Mouse (Mus musculus): ENCODE measurements around the gene Abcb11. TPM values are rescaled to one million over a fixed set of nuclear protein-coding genes. Genes with fewer than 3 reads are reported as not detected.
"Not testable (repeated sequence)": the region's sequence is repeated elsewhere in the genome, so short reads cannot be mapped to it uniquely, and the experiment has no call there.

The Abcb11 gene
- polyA plus RNA-seq, 1 experiment from 2014 or later = 0.11 TPM

- not testable (repeated sequence) for H3K27ac ChIP-seq (replicated peaks); H3K4me1 ChIP-seq; H3K4me2 ChIP-seq; H3K27me3 ChIP-seq (replicated peaks); ATAC-seq (ENCODE audit: extremely low read depth, insufficient number of reproducible peaks, low FRiP score, low TSS enrichment); H3K36me3 ChIP-seq; H3K9me3 ChIP-seq; H3K9ac ChIP-seq; H3K4me3 ChIP-seq
- WGBS = 81% methylated on average over 5 of the region's 6 CpGs
Measured at GRCm38 (mm10) chr2:69331523-69331922, 10.9 kb downstream of the Abcb11 start.

GRCm38 (mm10) chr2:69328509-69329163, 13.8 kb downstream of the Abcb11 start:
- no peaks in the 10 kb centered on the region for H3K27me3 ChIP-seq (replicated peaks)
- H3K27ac ChIP-seq (replicated peaks) = no peak overlapping the region
- H3K4me2 ChIP-seq = no peak overlapping the region
- H3K4me1 ChIP-seq = no peaks in the 10 kb centered on the region
- no peak overlapping the region for H3K4me3 ChIP-seq
- H3K9me3 ChIP-seq = no peaks in the 10 kb centered on the region
- H3K9ac ChIP-seq = no peak overlapping the region
- ATAC-seq (ENCODE audit: extremely low read depth, insufficient number of reproducible peaks, low FRiP score, low TSS enrichment) = no peak
- WGBS = 75% methylated on average over 5 of the region's 5 CpGs
- H3K36me3 ChIP-seq = no peaks in the 10 kb centered on the region

- H3K4me2 ChIP-seq = no peak overlapping the region
- H3K9ac ChIP-seq = no peak overlapping the region
- H3K27ac ChIP-seq (replicated peaks) = no peak overlapping the region
- H3K4me1 ChIP-seq = no peaks in the 10 kb centered on the region
- H3K27me3 ChIP-seq (replicated peaks) = no peaks in the 10 kb centered on the region
- H3K36me3 ChIP-seq = no peaks in the 10 kb centered on the region
- no peak for ATAC-seq (ENCODE audit: extremely low read depth, insufficient number of reproducible peaks, low FRiP score, low TSS enrichment)
- H3K4me3 ChIP-seq = no peak overlapping the region
- 72% methylated on average over 5 of the region's 5 CpGs for WGBS
- H3K9me3 ChIP-seq = no peaks in the 10 kb centered on the region
Measured at GRCm38 (mm10) chr2:69324881-69325660, 17.3 kb downstream of the Abcb11 start.

- Histone ChIP-seq H3K9me3 (no peaks in the 10 kb centered on the region), H3K36me3 (no peaks in the 10 kb centered on the region), H3K9ac (no peak overlapping the region), H3K4me3 (no peak overlapping the region), H3K27ac (replicated peaks) (no peak overlapping the region), H3K4me2 (no peak overlapping the region), H3K27me3 (replicated peaks) (no peaks in the 10 kb centered on the region), H3K4me1 (no peaks in the 10 kb centered on the region)
- WGBS = 70% methylated on average over 4 of the region's 4 CpGs
- ATAC-seq (ENCODE audit: extremely low read depth, insufficient number of reproducible peaks, low FRiP score, low TSS enrichment) = no peak
Measured at GRCm38 (mm10) chr2:69323018-69323417, 19.4 kb downstream of the Abcb11 start.

- Histone ChIP-seq H3K27me3 (replicated peaks) (no peaks in the 10 kb centered on the region), H3K4me2 (no peak overlapping the region), H3K36me3 (no peaks in the 10 kb centered on the region), H3K4me1 (no peaks in the 10 kb centered on the region), H3K9ac (no peak overlapping the region), H3K27ac (replicated peaks) (no peak overlapping the region), H3K9me3 (no peaks in the 10 kb centered on the region), H3K4me3 (no peak overlapping the region)
- WGBS = 58% methylated on average over 5 of the region's 5 CpGs
- no peak for ATAC-seq (ENCODE audit: extremely low read depth, insufficient number of reproducible peaks, low FRiP score, low TSS enrichment)
Measured at GRCm38 (mm10) chr2:69321457-69321856, 21.0 kb downstream of the Abcb11 start.

GRCm38 (mm10) chr2:69311337-69311736, 31.1 kb downstream of the Abcb11 start:
- Histone ChIP-seq H3K9ac (no peak overlapping the region), H3K27ac (replicated peaks) (no peak overlapping the region), H3K36me3 (no peaks in the 10 kb centered on the region), H3K4me1 (no peaks in the 10 kb centered on the region), H3K27me3 (replicated peaks) (no peaks in the 10 kb centered on the region), H3K9me3 (no peaks in the 10 kb centered on the region), H3K4me3 (no peak overlapping the region), H3K4me2 (no peak overlapping the region)
- ATAC-seq (ENCODE audit: extremely low read depth, insufficient number of reproducible peaks, low FRiP score, low TSS enrichment) = no peak
- 77% methylated on average over 4 of the region's 4 CpGs for WGBS

- Histone ChIP-seq H3K4me3 (no peak overlapping the region), H3K9ac (no peak overlapping the region), H3K4me1 (peaks cover 10% of the 10 kb centered on the region; the same call in 1 of the 2 replicates), H3K27ac (replicated peaks) (no peak overlapping the region), H3K9me3 (no peaks in the 10 kb centered on the region), H3K36me3 (no peaks in the 10 kb centered on the region), H3K27me3 (replicated peaks) (no peaks in the 10 kb centered on the region), H3K4me2 (no peak overlapping the region)
- ATAC-seq (ENCODE audit: extremely low read depth, insufficient number of reproducible peaks, low FRiP score, low TSS enrichment) = no peak
- 69% methylated on average over 6 of the region's 6 CpGs for WGBS
Measured at GRCm38 (mm10) chr2:69308136-69308535, 34.3 kb downstream of the Abcb11 start.

GRCm38 (mm10) chr2:69300568-69300967, 41.8 kb downstream of the Abcb11 start:
- not testable (repeated sequence) for H3K27me3 ChIP-seq (replicated peaks); H3K27ac ChIP-seq (replicated peaks); H3K36me3 ChIP-seq; ATAC-seq (ENCODE audit: extremely low read depth, insufficient number of reproducible peaks, low FRiP score, low TSS enrichment); H3K9ac ChIP-seq; H3K9me3 ChIP-seq; H3K4me2 ChIP-seq; H3K4me3 ChIP-seq
- peaks cover 10% of the 10 kb centered on the region; the same call in 1 of the 2 replicates for H3K4me1 ChIP-seq
- WGBS = 81% methylated on average over 6 of the region's 6 CpGs

GRCm38 (mm10) chr2:69294508-69294907, 47.9 kb downstream of the Abcb11 start:
- H3K27ac ChIP-seq (replicated peaks) = no peak overlapping the region
- H3K4me3 ChIP-seq = no peak overlapping the region
- H3K4me1 ChIP-seq = no peaks in the 10 kb centered on the region
- no peak for ATAC-seq (ENCODE audit: extremely low read depth, insufficient number of reproducible peaks, low FRiP score, low TSS enrichment)
- H3K36me3 ChIP-seq = no peaks in the 10 kb centered on the region
- no peaks in the 10 kb centered on the region for H3K9me3 ChIP-seq
- no peak overlapping the region for H3K9ac ChIP-seq
- no peaks in the 10 kb centered on the region for H3K27me3 ChIP-seq (replicated peaks)
- H3K4me2 ChIP-seq = no peak overlapping the region

GRCm38 (mm10) chr2:69288989-69289388, 53.4 kb downstream of the Abcb11 start:
- no peaks in the 10 kb centered on the region for H3K9me3 ChIP-seq
- H3K27ac ChIP-seq (replicated peaks) = no peak overlapping the region
- no peaks in the 10 kb centered on the region; the same call in 1 of the 2 replicates for H3K4me1 ChIP-seq
- no peaks in the 10 kb centered on the region for H3K27me3 ChIP-seq (replicated peaks)
- no peaks in the 10 kb centered on the region for H3K36me3 ChIP-seq
- no peak overlapping the region for H3K4me3 ChIP-seq
- H3K4me2 ChIP-seq = no peak overlapping the region
- 39% methylated on average over 5 of the region's 5 CpGs for WGBS
- no peak for ATAC-seq (ENCODE audit: extremely low read depth, insufficient number of reproducible peaks, low FRiP score, low TSS enrichment)
- H3K9ac ChIP-seq = no peak overlapping the region

GRCm38 (mm10) chr2:69275875-69276274, 66.5 kb downstream of the Abcb11 start:
- ATAC-seq (ENCODE audit: extremely low read depth, insufficient number of reproducible peaks, low FRiP score, low TSS enrichment) = no peak
- Histone ChIP-seq H3K27ac (replicated peaks) (no peak overlapping the region), H3K4me3 (no peak overlapping the region), H3K9ac (no peak overlapping the region), H3K27me3 (replicated peaks) (no peaks in the 10 kb centered on the region), H3K4me1 (no peaks in the 10 kb centered on the region), H3K36me3 (no peaks in the 10 kb centered on the region), H3K9me3 (no peaks in the 10 kb centered on the region), H3K4me2 (no peak overlapping the region)
- 3% methylated on average over 1 of the region's 1 CpGs for WGBS

GRCm38 (mm10) chr2:69264069-69264618, 78.3 kb downstream of the Abcb11 start:
- H3K4me3 ChIP-seq = no peak overlapping the region
- no peak for ATAC-seq (ENCODE audit: extremely low read depth, insufficient number of reproducible peaks, low FRiP score, low TSS enrichment)
- H3K27ac ChIP-seq (replicated peaks) = no peak overlapping the region
- H3K36me3 ChIP-seq = no peaks in the 10 kb centered on the region
- H3K4me2 ChIP-seq = no peak overlapping the region
- H3K27me3 ChIP-seq (replicated peaks) = no peaks in the 10 kb centered on the region
- no peaks in the 10 kb centered on the region for H3K4me1 ChIP-seq
- H3K9me3 ChIP-seq = no peaks in the 10 kb centered on the region
- H3K9ac ChIP-seq = no peak overlapping the region
